Mouse (Mus musculus) forebrain, postnatal 0 days (tissue): ENCODE measurements around the gene Twist2. TPM values are rescaled to one million over a fixed set of nuclear protein-coding genes. Genes with fewer than 3 reads are reported as not detected.

Experiments used
- ATAC-seq: fragments of 200-750 bp; cut with Nextera tagmentation; 2 replicates; pipeline ENCODE4 v1.8.0; 2017; ENCODE audit warnings: mild to moderate bottlenecking, moderate library complexity
- DNase-seq: peaks from one replicate; pipeline ENCODE4 v3.0.0-alpha.2; 2015
- H3K27ac ChIP-seq: fragments of 300-500 bp; sonication (generic); 2 replicates; pipeline ENCODE4 v1.5.1; 2014; ENCODE audit warnings: low read depth, mild to moderate bottlenecking, antibody characterized with exemption, low read length, moderate library complexity, mixed read lengths
- H3K27me3 ChIP-seq: fragments of 300-500 bp; sonication (generic); 2 replicates; pipeline ENCODE4 v1.6.1; 2014; ENCODE audit warnings: mild to moderate bottlenecking, low read length, mixed read lengths; ENCODE audit not compliant: insufficient read depth
- H3K36me3 ChIP-seq: fragments of 300-500 bp; sonication (generic); 2 replicates; pipeline ENCODE4 v1.6.1; 2014; ENCODE audit warnings: mild to moderate bottlenecking, moderate library complexity; ENCODE audit not compliant: insufficient read depth
- H3K4me1 ChIP-seq: fragments of 300-500 bp; sonication (generic); 2 replicates; pipeline ENCODE4 v1.6.1; 2014; ENCODE audit warnings: antibody characterized with exemption; ENCODE audit not compliant: insufficient read depth
- H3K4me2 ChIP-seq: fragments of 300-500 bp; sonication (generic); 2 replicates; pipeline ENCODE4 v1.6.1; 2014; ENCODE audit warnings: low read depth, mild to moderate bottlenecking, moderate library complexity
- H3K4me3 ChIP-seq: fragments of 300-500 bp; sonication (generic); 2 replicates; pipeline ENCODE4 v1.5.1; 2014; ENCODE audit warnings: low read depth, low read length, mixed read lengths
- H3K9ac ChIP-seq: fragments of 300-500 bp; sonication (generic); 2 replicates; pipeline ENCODE4 v1.6.1; 2014; ENCODE audit warnings: mild to moderate bottlenecking
- H3K9me3 ChIP-seq: fragments of 300-500 bp; sonication (generic); 2 replicates; pipeline ENCODE4 v1.6.1; 2016; ENCODE audit warnings: low read length
- CTCF ChIP-seq: sonication (generic); IDR thresholded peaks from 2 replicates; pipeline ENCODE4 v1.5.1; 2016; ENCODE audit warnings: antibody characterized with exemption, control low read depth, low read depth
- WGBS: fragments of 180-500 bp; shearing (Covaris S2); extraction: QIAGEN DNeasy Blood & Tissue Kit; methylation state at CpG from one replicate; pipeline ENCODE4 v1.1.7; 2014; 5-methylcytosine and 5-hydroxymethylcytosine counted together
- polyA plus RNA-seq: library from polyadenylated mRNA; unstranded; fragments of >200 nt; fragmentation: Nextera tagmentation; extraction: Ambion mirVana; gene quantifications from 2 replicates; pipeline ENCODE4 v1.2.1, GENCODE M21; 2015
- total RNA-seq: library from RNA; depleted of rRNA; stranded (reverse); fragments of >200 nt; gene quantifications from 2 replicates; pipeline ENCODE4 v1.2.3, GENCODE M21; 2014; rRNA removed

Gene Twist2
- total RNA-seq (0.62 and 1.5 TPM in 2 replicates), polyA plus RNA-seq (1.6 and 1.8 TPM in 2 replicates)

- Histone ChIP-seq H3K9me3 (no peaks in the 10 kb centered on the region), H3K27ac (no peak within 1 kb of the TSS), H3K4me3 (peak within 1 kb of the TSS; percentile 37), H3K27me3 (peaks cover 60% of the 10 kb centered on the region), H3K9ac (0 out of 2 replicates have a peak within 1 kb of the TSS, but pooled peaks have one; percentile 31), H3K4me1 (no peaks in the 10 kb centered on the region), H3K36me3 (no peaks in the 10 kb centered on the region), H3K4me2 (peak within 1 kb of the TSS; percentile 70)
- peak; percentile 41 for TF ChIP-seq CTCF
- WGBS: 5% methylated on average over 71 of the region's 77 CpGs
- DNase-seq (no peak), ATAC-seq (peak; percentile 63)
Observed at GRCm38 (mm10) chr1:91800967-91801843, at the start of gene Twist2. TSS of gene Twist2 (plus strand) at chr1:91801461.

GRCm38 (mm10) chr1:91752931-91753330, 48.3 kb upstream of the Twist2 start:
- Histone ChIP-seq H3K4me3 (no peak overlapping the region), H3K36me3 (no peaks in the 10 kb centered on the region), H3K9me3 (no peaks in the 10 kb centered on the region), H3K27ac (no peak overlapping the region), H3K9ac (no peak overlapping the region), H3K4me1 (0 out of 2 replicates have a peak, but pooled peaks cover 6% of the 10 kb centered on the region), H3K4me2 (no peak overlapping the region), H3K27me3 (no peaks in the 10 kb centered on the region)
- TF ChIP-seq CTCF: no peak
- no peak for ATAC-seq
- peak; percentile 72 for DNase-seq
- 46% methylated on average over 9 of the region's 9 CpGs for WGBS

GRCm38 (mm10) chr1:91755102-91755501, 46.2 kb upstream of the Twist2 start:
- Histone ChIP-seq H3K4me2 (peak overlapping the region; percentile 39), H3K36me3 (no peaks in the 10 kb centered on the region), H3K27me3 (no peaks in the 10 kb centered on the region), H3K9me3 (no peaks in the 10 kb centered on the region), H3K4me3 (peak overlapping the region; percentile 14; the same call in 1 of the 2 replicates), H3K27ac (no peak overlapping the region), H3K9ac (no peak overlapping the region; the same call in 1 of the 2 replicates), H3K4me1 (peaks cover 17% of the 10 kb centered on the region)
- ATAC-seq (peak; percentile 80), DNase-seq (peak; percentile 85)
- peak; percentile 89 for TF ChIP-seq CTCF
- 2% methylated on average over 9 of the region's 9 CpGs for WGBS

GRCm38 (mm10) chr1:91757292-91757691, 44.0 kb upstream of the Twist2 start:
- no peak for TF ChIP-seq CTCF
- H3K9me3 ChIP-seq: no peaks in the 10 kb centered on the region
- no peak overlapping the region for H3K27ac ChIP-seq
- H3K36me3 ChIP-seq: no peaks in the 10 kb centered on the region
- H3K4me3 ChIP-seq: no peak overlapping the region
- no peaks in the 10 kb centered on the region for H3K27me3 ChIP-seq
- no peak overlapping the region for H3K9ac ChIP-seq
- WGBS: 78% methylated on average over 16 of the region's 16 CpGs
- peaks cover 21% of the 10 kb centered on the region for H3K4me1 ChIP-seq
- ATAC-seq (no peak), DNase-seq (no peak)
- no peak overlapping the region for H3K4me2 ChIP-seq

- Histone ChIP-seq H3K9me3 (no peaks in the 10 kb centered on the region), H3K9ac (no peak overlapping the region), H3K4me3 (no peak overlapping the region)
Observed at GRCm38 (mm10) chr1:91758143-91758542, 43.1 kb upstream of the Twist2 start.

GRCm38 (mm10) chr1:91758600-91759515, 42.4 kb upstream of the Twist2 start:
- H3K4me3 ChIP-seq: no peak overlapping the region
- H3K9ac ChIP-seq: no peak overlapping the region
- H3K4me2 ChIP-seq: no peak overlapping the region
- H3K27me3 ChIP-seq: no peaks in the 10 kb centered on the region
- no peak for ATAC-seq
- no peak for TF ChIP-seq CTCF
- no peaks in the 10 kb centered on the region for H3K9me3 ChIP-seq
- DNase-seq: no peak
- no peak overlapping the region for H3K27ac ChIP-seq
- H3K36me3 ChIP-seq: no peaks in the 10 kb centered on the region
- peaks cover 21% of the 10 kb centered on the region for H3K4me1 ChIP-seq
- 14% methylated on average over 12 of the region's 12 CpGs for WGBS

More at GRCm38 (mm10) chr1:91758143-91758542, 43.1 kb upstream of the Twist2 start:
- DNase-seq (no peak), ATAC-seq (no peak)
- Histone ChIP-seq H3K36me3 (no peaks in the 10 kb centered on the region), H3K4me2 (no peak overlapping the region), H3K4me1 (peaks cover 23% of the 10 kb centered on the region), H3K27me3 (no peaks in the 10 kb centered on the region), H3K27ac (no peak overlapping the region)
- no peak for TF ChIP-seq CTCF
- whole genome bisulfite sequencing: 33% methylated on average over 2 of the region's 2 CpGs
